Mouse (Mus musculus) neural tube, embryonic 12.5 days (tissue): ENCODE measurements around the gene C2. TPM values are rescaled to one million over a fixed set of nuclear protein-coding genes. Genes with fewer than 3 reads are reported as not detected.
"Not testable (repeated sequence)": the region's sequence is repeated elsewhere in the genome, so short reads cannot be mapped to it uniquely, and the experiment has no call there.

ENCODE experiments used
- ATAC-seq: fragments of 200-750 bp; cut with Nextera tagmentation; 2 replicates; pipeline ENCODE4 v1.8.0; 2017; ENCODE audit warnings: low read depth, mild to moderate bottlenecking, moderate TSS enrichment, moderate library complexity; ENCODE audit not compliant: low FRiP score
- H3K27ac ChIP-seq: fragments of 300-500 bp; sonication (generic); 2 replicates; pipeline ENCODE4 v1.5.1; 2016
- H3K27me3 ChIP-seq: fragments of 300-500 bp; sonication (generic); replicated peaks from 2 replicates; pipeline ENCODE4 v1.6.1; 2016; ENCODE audit warnings: mild to moderate bottlenecking
- H3K36me3 ChIP-seq: fragments of 300-500 bp; sonication (generic); 2 replicates; pipeline ENCODE4 v1.6.1; 2016; ENCODE audit warnings: mild to moderate bottlenecking
- H3K4me1 ChIP-seq: fragments of 300-500 bp; sonication (generic); 2 replicates; pipeline ENCODE4 v1.6.1; 2016
- H3K4me2 ChIP-seq: fragments of 300-500 bp; sonication (generic); replicated peaks from 2 replicates; pipeline ENCODE4 v1.6.1; 2016; ENCODE audit warnings: mild to moderate bottlenecking
- H3K4me3 ChIP-seq: fragments of 300-500 bp; sonication (generic); 2 replicates; pipeline ENCODE4 v1.5.1; 2016
- H3K9ac ChIP-seq: fragments of 300-500 bp; sonication (generic); 2 replicates; pipeline ENCODE4 v1.6.1; 2016; ENCODE audit warnings: mild to moderate bottlenecking
- H3K9me3 ChIP-seq: fragments of 300-500 bp; sonication (generic); 2 replicates; pipeline ENCODE4 v1.6.1; 2016; ENCODE audit warnings: mild to moderate bottlenecking
- WGBS: fragments of 180-500 bp; shearing (Covaris S2); methylation state at CpG from one replicate; pipeline ENCODE4 v1.1.7; 2016; 5-methylcytosine and 5-hydroxymethylcytosine counted together
- polyA plus RNA-seq: library from polyadenylated mRNA; unstranded; fragments of >200 nt; fragmentation: Nextera tagmentation; extraction: Ambion mirVana; gene quantifications from 2 replicates; pipeline ENCODE4 v1.2.1, GENCODE M21; 2016

C2 gene
- polyA plus RNA-seq, 1 experiment from 2014 or later = 1.5 TPM

- H3K4me1 ChIP-seq = peaks cover 14% of the 10 kb centered on the region
- not testable (repeated sequence) for ATAC-seq, H3K9me3 ChIP-seq, H3K27ac ChIP-seq, H3K9ac ChIP-seq, H3K4me3 ChIP-seq, H3K4me2 ChIP-seq, H3K27me3 ChIP-seq
- 89% methylated on average over 9 of the region's 10 CpGs for WGBS
- H3K36me3 ChIP-seq = peaks cover 52% of the 10 kb centered on the region
Observed at GRCm38 (mm10) chr17:34901948-34902347, 3.9 kb upstream of the C2 start.

- H3K27me3 ChIP-seq, H3K9me3 ChIP-seq, ATAC-seq, H3K4me3 ChIP-seq, H3K9ac ChIP-seq, H3K27ac ChIP-seq: not testable (repeated sequence)
- Histone ChIP-seq H3K36me3 (peaks cover 48% of the 10 kb centered on the region), H3K4me2 (0 out of 2 replicates have a peak overlapping the region, but pooled peaks have one; percentile 98), H3K4me1 (peaks cover 25% of the 10 kb centered on the region)
Observed at GRCm38 (mm10) chr17:34900826-34901225, 2.8 kb upstream of the C2 start.

GRCm38 (mm10) chr17:34899890-34900243 is 1.8 kb upstream of the C2 start:
- H3K27ac ChIP-seq = no peak overlapping the region
- 2% methylated on average over 5 of the region's 5 CpGs for WGBS
- ATAC-seq = no peak
- peak overlapping the region; percentile 98 for H3K4me2 ChIP-seq
- H3K4me1 ChIP-seq = peaks cover 34% of the 10 kb centered on the region
- H3K4me3 ChIP-seq = peak overlapping the region; percentile 98
- H3K9me3 ChIP-seq = no peaks in the 10 kb centered on the region
- H3K27me3 ChIP-seq = no peaks in the 10 kb centered on the region
- H3K36me3 ChIP-seq = peaks cover 40% of the 10 kb centered on the region
- H3K9ac ChIP-seq = peak overlapping the region; percentile 89

- ATAC-seq = no peak; the same call in 1 of the 2 replicates
Observed at GRCm38 (mm10) chr17:34899053-34899889, 1.2 kb upstream of the C2 start.

GRCm38 (mm10) chr17:34898706-34899052 is 614 bp upstream of the C2 start:
- peak overlapping the region; percentile 89 for H3K9ac ChIP-seq
- H3K4me2 ChIP-seq = peak overlapping the region; percentile 98
- H3K36me3 ChIP-seq = peaks cover 28% of the 10 kb centered on the region
- no peak; the same call in 1 of the 2 replicates for ATAC-seq
- no peaks in the 10 kb centered on the region for H3K9me3 ChIP-seq
- H3K4me1 ChIP-seq = peaks cover 37% of the 10 kb centered on the region
- 0% methylated on average over 27 of the region's 47 CpGs for WGBS
- no peaks in the 10 kb centered on the region for H3K27me3 ChIP-seq
- peak overlapping the region; percentile 79 for H3K27ac ChIP-seq
- H3K4me3 ChIP-seq = peak overlapping the region; percentile 98

More at GRCm38 (mm10) chr17:34899053-34899889, 1.2 kb upstream of the C2 start:
- H3K27ac ChIP-seq = peak overlapping the region; percentile 79
- WGBS = 2% methylated on average over 40 of the region's 45 CpGs
- peaks cover 35% of the 10 kb centered on the region for H3K4me1 ChIP-seq
- H3K9me3 ChIP-seq = no peaks in the 10 kb centered on the region
- H3K9ac ChIP-seq = peak overlapping the region; percentile 89
- peaks cover 34% of the 10 kb centered on the region for H3K36me3 ChIP-seq
- H3K27me3 ChIP-seq = no peaks in the 10 kb centered on the region
- H3K4me3 ChIP-seq = peak overlapping the region; percentile 98
- peak overlapping the region; percentile 98 for H3K4me2 ChIP-seq

- H3K9ac ChIP-seq = peak overlapping the region; percentile 89
- H3K36me3 ChIP-seq = peaks cover 17% of the 10 kb centered on the region
- peak overlapping the region; percentile 98 for H3K4me2 ChIP-seq
- ATAC-seq = no peak
- H3K27me3 ChIP-seq = no peaks in the 10 kb centered on the region
- H3K27ac ChIP-seq = peak overlapping the region; percentile 79; the same call in 1 of the 2 replicates
- H3K4me3 ChIP-seq = peak overlapping the region; percentile 98
- no peaks in the 10 kb centered on the region for H3K9me3 ChIP-seq
- 22% methylated on average over 10 of the region's 10 CpGs for WGBS
- H3K4me1 ChIP-seq = peaks cover 41% of the 10 kb centered on the region
Observed at GRCm38 (mm10) chr17:34897373-34898159, 499 bp downstream of the C2 start.

GRCm38 (mm10) chr17:34896366-34896765 is 1.7 kb downstream of the C2 start:
- Histone ChIP-seq H3K9ac (no peak overlapping the region), H3K4me3 (0 out of 2 replicates have a peak overlapping the region, but pooled peaks have one; percentile 5), H3K27ac (no peak overlapping the region), H3K4me2 (peak overlapping the region; percentile 98), H3K4me1 (peaks cover 41% of the 10 kb centered on the region), H3K9me3 (no peaks in the 10 kb centered on the region), H3K27me3 (no peaks in the 10 kb centered on the region), H3K36me3 (peaks cover 12% of the 10 kb centered on the region)
- 89% methylated on average over 17 of the region's 17 CpGs for WGBS
- no peak for ATAC-seq

GRCm38 (mm10) chr17:34895724-34896123 is 2.3 kb downstream of the C2 start:
- peaks cover 41% of the 10 kb centered on the region for H3K4me1 ChIP-seq
- H3K9ac ChIP-seq = peak overlapping the region; percentile 95
- 96% methylated on average over 15 of the region's 15 CpGs for WGBS
- H3K4me2 ChIP-seq = peak overlapping the region; percentile 98
- peak overlapping the region; percentile 88 for H3K4me3 ChIP-seq
- no peak for ATAC-seq
- no peaks in the 10 kb centered on the region for H3K9me3 ChIP-seq
- no peaks in the 10 kb centered on the region for H3K27me3 ChIP-seq
- no peak overlapping the region for H3K27ac ChIP-seq
- H3K36me3 ChIP-seq = peaks cover 8% of the 10 kb centered on the region; the same call in 1 of the 2 replicates

GRCm38 (mm10) chr17:34894801-34895530 is 3.1 kb downstream of the C2 start:
- Histone ChIP-seq H3K27ac (peak overlapping the region; percentile 84), H3K27me3 (no peaks in the 10 kb centered on the region), H3K36me3 (peaks cover 8% of the 10 kb centered on the region; the same call in 1 of the 2 replicates), H3K9ac (peak overlapping the region; percentile 95), H3K4me2 (peak overlapping the region; percentile 98), H3K4me3 (peak overlapping the region; percentile 88), H3K9me3 (no peaks in the 10 kb centered on the region), H3K4me1 (peaks cover 41% of the 10 kb centered on the region)
- WGBS = 6% methylated on average over 51 of the region's 51 CpGs
- peak; percentile 34; the same call in 1 of the 2 replicates for ATAC-seq

GRCm38 (mm10) chr17:34894074-34894597 is 3.9 kb downstream of the C2 start:
- under 1% methylated on average over 42 of the region's 51 CpGs for WGBS
- no peaks in the 10 kb centered on the region for H3K27me3 ChIP-seq
- H3K4me3 ChIP-seq = peak overlapping the region; percentile 88
- H3K27ac ChIP-seq = peak overlapping the region; percentile 84
- peak overlapping the region; percentile 95 for H3K9ac ChIP-seq
- no peaks in the 10 kb centered on the region for H3K9me3 ChIP-seq
- peak; percentile 85 for ATAC-seq
- H3K4me2 ChIP-seq = peak overlapping the region; percentile 98
- H3K36me3 ChIP-seq = peaks cover 8% of the 10 kb centered on the region; the same call in 1 of the 2 replicates
- peaks cover 37% of the 10 kb centered on the region for H3K4me1 ChIP-seq

- Histone ChIP-seq H3K9ac (0 out of 2 replicates have a peak overlapping the region, but pooled peaks have one; percentile 95), H3K27ac (0 out of 2 replicates have a peak overlapping the region, but pooled peaks have one; percentile 1), H3K36me3 (peaks cover 8% of the 10 kb centered on the region; the same call in 1 of the 2 replicates), H3K27me3 (no peaks in the 10 kb centered on the region), H3K9me3 (no peaks in the 10 kb centered on the region), H3K4me2 (peak overlapping the region; percentile 98), H3K4me3 (no peak overlapping the region), H3K4me1 (peaks cover 37% of the 10 kb centered on the region)
- WGBS = 65% methylated on average over 12 of the region's 12 CpGs
- ATAC-seq = no peak
Observed at GRCm38 (mm10) chr17:34893072-34893824, 4.8 kb downstream of the C2 start.
